Mouse (Mus musculus) E14TG2a.4 (cell line): ENCODE results near the gene Ptprn2.

Source experiments
- H3K27me3 ChIP-seq: 2 replicates; pipeline ENCODE4 v1.6.1; 2014; ENCODE audit warnings: low read length, control low read depth; ENCODE audit not compliant: insufficient read depth
- H3K36me3 ChIP-seq: 2 replicates; pipeline ENCODE4 v1.6.1; 2014; ENCODE audit warnings: low read length, control low read depth; ENCODE audit not compliant: insufficient read depth
- H3K4me1 ChIP-seq: replicated peaks from 2 replicates; pipeline ENCODE4 v1.6.1; 2014; ENCODE audit warnings: low read depth, low read length, control low read depth
- H3K4me3 ChIP-seq: replicated peaks from 2 replicates; pipeline ENCODE4 v1.5.1; 2014; ENCODE audit warnings: mild to moderate bottlenecking, low read length
- H3K9me3 ChIP-seq: 2 replicates; pipeline ENCODE4 v1.6.1; 2014; ENCODE audit warnings: low read length, control low read depth
- CTCF ChIP-seq: conservative IDR thresholded peaks from 2 replicates; pipeline ENCODE4 v1.5.1; 2014; ENCODE audit warnings: low read length
- NANOG ChIP-seq: IDR thresholded peaks from 2 replicates; pipeline ENCODE4 v1.6.1; 2014; ENCODE audit warnings: borderline replicate concordance, low read length, mixed read lengths
- POU5F1 ChIP-seq: IDR thresholded peaks from 2 replicates; pipeline ENCODE4 v1.6.1; 2014; ENCODE audit warnings: low read length, borderline replicate concordance

Ptprn2 gene

DNA sequence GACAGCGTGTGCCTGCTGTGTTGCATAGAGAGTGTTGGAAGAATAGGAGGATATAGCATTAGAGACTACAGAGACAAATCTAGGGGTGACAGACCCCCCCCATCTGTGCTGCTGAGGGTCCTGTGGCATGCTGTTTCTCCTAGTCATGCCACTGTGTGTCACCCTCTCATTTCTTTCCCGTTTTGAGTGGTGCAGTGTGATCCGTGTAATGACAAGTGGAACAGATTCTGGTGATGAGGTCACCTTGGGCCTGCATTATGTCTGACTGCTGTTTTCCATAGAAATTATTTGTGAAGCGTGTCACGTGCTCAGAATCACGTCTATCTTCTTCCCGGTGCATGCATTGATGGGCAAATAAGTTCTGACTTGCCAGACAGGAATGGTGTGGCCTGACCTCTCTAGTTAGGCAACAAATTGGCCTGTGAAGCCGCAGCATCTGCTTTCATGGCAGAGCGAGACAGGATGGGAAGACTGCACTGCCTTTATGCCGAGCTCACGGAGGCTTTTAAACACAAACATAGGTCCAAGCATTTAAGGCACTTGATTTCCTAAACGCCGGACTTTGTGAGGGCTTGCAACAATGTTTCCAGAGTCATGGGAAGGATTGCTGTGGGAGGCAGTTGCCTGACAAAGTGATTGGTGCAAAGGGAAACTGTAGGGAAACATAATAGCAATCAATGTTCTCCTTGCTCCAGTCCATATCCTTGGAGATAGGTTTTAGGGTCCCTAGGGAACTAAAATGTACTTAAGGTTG is 467.1 kb downstream of the Ptprn2 start:
- no peak for TF ChIP-seq NANOG
- no peak for TF ChIP-seq POU5F1
- TF ChIP-seq CTCF, result no peak
- H3K4me3 ChIP-seq, result no peak overlapping the region
- H3K27me3 ChIP-seq, result peaks cover 23% of the 10 kb centered on the region

DNA sequence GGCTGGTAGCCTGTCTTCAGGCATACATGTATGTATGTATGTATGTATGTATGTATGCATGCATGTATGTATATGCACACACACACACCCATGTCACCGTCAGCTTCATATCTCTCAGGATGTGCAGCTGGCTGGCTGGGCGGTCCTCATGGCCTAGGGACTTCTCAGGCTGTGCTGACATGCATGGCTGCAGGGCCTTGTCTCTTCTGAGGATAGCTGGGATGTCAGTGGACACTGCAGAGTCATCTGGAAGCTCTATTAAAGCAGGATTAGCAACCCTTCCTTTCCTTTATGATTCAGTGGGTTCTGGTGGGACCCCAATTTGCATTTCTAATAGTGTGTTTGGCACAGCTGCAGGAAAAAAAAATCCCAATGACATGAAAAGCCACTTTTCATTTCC is 473.6 kb downstream of the Ptprn2 start:
- no peaks in the 10 kb centered on the region for H3K4me1 ChIP-seq
- H3K27me3 ChIP-seq, result no peaks in the 10 kb centered on the region; the same call in 1 of the 2 replicates
- no peaks in the 10 kb centered on the region for H3K9me3 ChIP-seq
- no peaks in the 10 kb centered on the region for H3K36me3 ChIP-seq
- no peak overlapping the region for H3K4me3 ChIP-seq
- TF ChIP-seq POU5F1, result no peak
- TF ChIP-seq NANOG, result no peak
- TF ChIP-seq CTCF, result no peak

More for the DNA sequence above, 467.1 kb downstream of the Ptprn2 start:
- no peaks in the 10 kb centered on the region for H3K36me3 ChIP-seq
- H3K4me1 ChIP-seq, result peaks cover 12% of the 10 kb centered on the region
- no peaks in the 10 kb centered on the region for H3K9me3 ChIP-seq

DNA sequence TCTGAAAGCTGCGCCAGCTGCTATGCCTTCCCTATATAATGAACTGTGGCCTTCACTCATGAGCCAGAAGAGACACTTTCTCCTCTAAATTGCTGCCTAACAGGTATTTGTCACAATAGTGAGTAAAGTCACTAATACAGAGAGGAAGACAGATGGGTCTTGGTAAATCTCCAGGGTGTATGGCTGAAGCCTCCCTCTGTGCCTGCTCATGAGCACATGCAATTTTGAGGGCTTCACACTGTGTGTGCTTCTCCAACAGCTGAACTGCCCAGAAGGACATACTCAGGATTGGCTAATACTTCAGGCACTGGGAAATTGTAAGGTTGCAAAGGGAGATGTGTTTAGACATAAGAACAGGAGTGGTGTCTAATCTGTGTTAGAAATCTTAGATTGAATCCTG is 478.4 kb downstream of the Ptprn2 start:
- no peak for TF ChIP-seq POU5F1
- no peak for TF ChIP-seq CTCF
- no peak for TF ChIP-seq NANOG
- H3K4me1 ChIP-seq, result no peaks in the 10 kb centered on the region
- H3K9me3 ChIP-seq, result no peaks in the 10 kb centered on the region
- H3K36me3 ChIP-seq, result no peaks in the 10 kb centered on the region
- no peaks in the 10 kb centered on the region for H3K27me3 ChIP-seq
- H3K4me3 ChIP-seq, result no peak overlapping the region

DNA sequence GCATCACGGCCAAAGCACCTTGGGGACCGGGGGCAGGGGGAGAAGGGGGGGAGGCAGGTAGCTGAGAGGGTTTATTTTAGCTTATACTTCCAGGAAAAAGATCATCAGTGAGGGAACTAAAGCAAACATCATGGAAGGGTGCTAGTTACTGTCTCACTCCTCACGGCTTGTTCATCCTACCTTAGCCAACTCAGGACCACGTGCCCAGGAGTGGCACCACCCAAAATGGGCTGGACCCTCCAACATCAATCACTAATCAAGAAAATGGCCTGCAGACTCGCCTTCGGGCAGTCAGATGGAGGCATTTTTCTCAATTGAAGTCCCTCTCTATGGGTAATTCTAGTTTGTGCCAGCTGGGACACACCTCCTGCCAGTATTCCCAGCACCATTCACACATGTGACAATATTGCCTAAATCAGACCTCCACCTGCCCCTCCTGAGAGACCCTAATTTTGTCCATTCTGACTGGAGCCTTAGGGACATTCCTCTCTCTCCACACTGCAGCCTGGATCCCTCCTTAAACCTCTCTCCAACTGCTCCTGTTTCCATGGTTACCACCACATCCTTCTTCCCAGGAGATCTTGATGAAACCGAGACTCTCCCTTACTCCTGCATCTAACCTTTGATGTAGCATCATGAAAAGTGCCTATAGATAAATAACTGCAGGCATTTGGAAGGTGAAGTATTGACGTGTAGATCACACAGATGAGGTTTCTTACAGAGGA is 482.9 kb downstream of the Ptprn2 start:
- no peaks in the 10 kb centered on the region for H3K4me1 ChIP-seq
- H3K9me3 ChIP-seq, result no peaks in the 10 kb centered on the region
- H3K27me3 ChIP-seq, result no peaks in the 10 kb centered on the region
- H3K4me3 ChIP-seq, result no peak overlapping the region
- TF ChIP-seq NANOG (no peak), CTCF (no peak)
- H3K36me3 ChIP-seq, result no peaks in the 10 kb centered on the region

DNA sequence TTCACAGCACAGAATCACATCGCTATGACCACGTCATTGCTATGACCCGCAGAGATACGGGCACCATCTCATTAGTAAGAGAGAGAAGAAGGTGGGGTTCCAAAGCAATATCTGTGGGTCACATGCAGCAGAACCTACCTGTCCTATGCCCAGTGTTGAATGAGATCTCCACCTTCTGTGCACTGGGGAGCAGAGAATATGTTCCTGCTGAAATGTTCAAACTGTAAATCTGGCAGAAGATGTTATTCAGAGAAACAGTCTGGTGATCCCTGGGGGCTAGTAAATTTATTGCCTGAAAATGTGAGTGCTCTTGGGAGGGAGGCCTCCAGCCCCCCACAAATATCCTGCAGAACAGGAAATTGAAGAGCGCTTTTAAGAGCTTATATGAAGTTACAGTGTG is 490.0 kb downstream of the Ptprn2 start:
- no peaks in the 10 kb centered on the region for H3K9me3 ChIP-seq
- H3K4me1 ChIP-seq, result no peaks in the 10 kb centered on the region
- no peaks in the 10 kb centered on the region for H3K27me3 ChIP-seq
- H3K4me3 ChIP-seq, result no peak overlapping the region
- no peaks in the 10 kb centered on the region for H3K36me3 ChIP-seq
- no peak for TF ChIP-seq CTCF
- no peak for TF ChIP-seq NANOG
- no peak for TF ChIP-seq POU5F1

DNA sequence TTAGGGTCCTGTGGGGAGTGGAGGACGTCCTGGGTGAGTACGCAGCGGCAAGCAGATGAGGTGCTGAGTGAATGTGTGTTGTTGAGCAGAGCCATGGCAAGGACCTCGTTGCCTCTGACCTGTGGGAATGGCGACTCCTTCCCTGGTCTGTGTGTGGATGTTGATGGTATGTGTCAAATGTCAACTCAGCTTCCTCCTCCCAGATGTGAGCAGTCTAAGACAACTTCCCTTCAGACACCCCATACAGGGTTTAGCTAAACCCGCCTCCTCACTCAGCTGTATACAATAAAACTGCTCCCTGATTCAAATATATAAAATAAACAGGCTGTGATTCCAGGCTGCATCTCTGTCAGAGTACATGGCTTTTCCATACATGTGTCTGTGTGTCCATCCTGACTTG is 491.5 kb downstream of the Ptprn2 start:
- Histone ChIP-seq H3K4me3 (no peak overlapping the region), H3K27me3 (no peaks in the 10 kb centered on the region), H3K9me3 (no peaks in the 10 kb centered on the region), H3K36me3 (no peaks in the 10 kb centered on the region), H3K4me1 (no peaks in the 10 kb centered on the region)
- TF ChIP-seq NANOG, result no peak
- TF ChIP-seq POU5F1, result no peak
- no peak for TF ChIP-seq CTCF

DNA sequence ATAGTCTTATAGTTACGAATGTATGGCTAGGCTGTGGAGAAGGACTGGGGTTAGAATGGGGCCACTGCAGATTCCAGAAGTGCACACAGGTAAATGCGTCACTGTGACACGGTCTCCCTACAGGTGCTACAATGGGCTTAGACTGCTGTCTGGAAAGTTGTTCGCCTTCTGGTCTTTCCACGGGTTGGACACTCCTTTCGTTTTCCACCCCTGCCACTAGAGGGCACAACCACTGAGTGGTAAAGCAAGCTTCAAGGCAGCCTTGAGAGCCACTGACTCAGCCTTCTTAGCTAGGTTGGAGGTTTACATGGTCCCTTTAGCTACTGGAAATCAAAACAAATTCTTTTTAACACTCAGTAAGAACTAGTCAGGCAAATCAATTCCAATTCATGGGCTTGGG is 492.7 kb downstream of the Ptprn2 start:
- Histone ChIP-seq H3K4me1 (no peaks in the 10 kb centered on the region), H3K9me3 (no peaks in the 10 kb centered on the region), H3K27me3 (no peaks in the 10 kb centered on the region), H3K36me3 (no peaks in the 10 kb centered on the region), H3K4me3 (no peak overlapping the region)
- TF ChIP-seq POU5F1, result no peak
- TF ChIP-seq NANOG, result no peak
- no peak for TF ChIP-seq CTCF

DNA sequence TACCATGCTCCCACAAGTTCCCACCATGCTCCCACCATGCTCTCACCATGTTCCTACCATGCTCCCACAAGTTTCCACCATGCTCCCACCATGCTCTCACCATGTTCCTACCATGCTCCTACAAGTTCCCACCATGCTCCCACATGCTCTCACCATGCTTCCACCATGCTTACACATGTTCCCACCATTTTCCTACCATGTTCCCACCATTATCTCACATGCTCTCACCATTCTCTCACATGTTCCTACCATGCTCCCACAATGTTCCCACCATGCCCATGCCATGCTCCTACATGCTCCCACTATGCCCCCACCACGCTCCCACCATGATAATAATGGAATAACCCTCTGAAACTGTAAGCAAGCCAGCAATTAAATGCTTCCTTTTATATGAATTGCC is 495.8 kb downstream of the Ptprn2 start:
- Histone ChIP-seq H3K9me3 (no peaks in the 10 kb centered on the region), H3K4me3 (no peak overlapping the region), H3K36me3 (no peaks in the 10 kb centered on the region), H3K27me3 (no peaks in the 10 kb centered on the region), H3K4me1 (no peaks in the 10 kb centered on the region)
- no peak for TF ChIP-seq CTCF
- no peak for TF ChIP-seq POU5F1
- no peak for TF ChIP-seq NANOG
